Mouse (Mus musculus): ENCODE measurements at regions not wholly inside any gene's neighbourhood (a gene's known extent, or its start where the extent isn't known, plus 50 kb on each side); places are given as distances from the start of the nearest gene placed in this dataset.
"Not testable (repeated sequence)": the region's sequence is repeated elsewhere in the genome, so short reads cannot be mapped to it uniquely, and the experiment has no call there.

GRCm38 (mm10) chr13:5367058-5367797 lies 494.1 kb upstream of the Klf6 start:
- no peak for DNase-seq (ENCODE audit: low spot score)

GRCm38 (mm10) chr13:5370007-5370406 lies 491.3 kb upstream of the Klf6 start:
- DNase-seq (ENCODE audit: low spot score), result no peak

GRCm38 (mm10) chr13:5373191-5373590 lies 488.1 kb upstream of the Klf6 start:
- DNase-seq (ENCODE audit: low spot score), result no peak

- DNase-seq (ENCODE audit: low spot score), result no peak
Measured at GRCm38 (mm10) chr13:5408226-5408804, 453.0 kb upstream of the Klf6 start.

- DNase-seq (ENCODE audit: low spot score), result no peak
Measured at GRCm38 (mm10) chr13:5412052-5412451, 449.2 kb upstream of the Klf6 start.

GRCm38 (mm10) chr13:5413009-5413408 lies 448.3 kb upstream of the Klf6 start:
- DNase-seq (ENCODE audit: low spot score), result not testable (repeated sequence)

- peak; percentile 77 for DNase-seq (ENCODE audit: low spot score)
Measured at GRCm38 (mm10) chr13:5424110-5424509, 437.2 kb upstream of the Klf6 start.

- DNase-seq (ENCODE audit: low spot score), result no peak
Measured at GRCm38 (mm10) chr13:5425491-5426232, 435.6 kb upstream of the Klf6 start.

- DNase-seq (ENCODE audit: low spot score), result no peak
Measured at GRCm38 (mm10) chr13:5433652-5434051, 427.6 kb upstream of the Klf6 start.

- DNase-seq (ENCODE audit: low spot score), result no peak
Measured at GRCm38 (mm10) chr13:5435131-5435530, 426.2 kb upstream of the Klf6 start.

GRCm38 (mm10) chr13:5436191-5436590 lies 425.1 kb upstream of the Klf6 start:
- peak; percentile 81 for DNase-seq (ENCODE audit: low spot score)

GRCm38 (mm10) chr13:5440454-5440853 lies 420.8 kb upstream of the Klf6 start:
- DNase-seq (ENCODE audit: low spot score), result no peak

GRCm38 (mm10) chr13:5444759-5445478 lies 416.4 kb upstream of the Klf6 start:
- no peak for DNase-seq (ENCODE audit: low spot score)

- DNase-seq (ENCODE audit: low spot score), result no peak
Measured at GRCm38 (mm10) chr13:5448601-5449000, 412.7 kb upstream of the Klf6 start.

GRCm38 (mm10) chr13:5480779-5481178 lies 380.5 kb upstream of the Klf6 start:
- no peak for DNase-seq (ENCODE audit: low spot score)

GRCm38 (mm10) chr13:5492266-5492665 lies 369.0 kb upstream of the Klf6 start:
- no peak for DNase-seq (ENCODE audit: low spot score)

GRCm38 (mm10) chr13:5497535-5497934 lies 363.7 kb upstream of the Klf6 start:
- DNase-seq (ENCODE audit: low spot score), result peak; percentile 9

GRCm38 (mm10) chr13:5511784-5512183 lies 349.5 kb upstream of the Klf6 start:
- no peak for DNase-seq (ENCODE audit: low spot score)

GRCm38 (mm10) chr13:5515552-5515951 lies 345.7 kb upstream of the Klf6 start:
- no peak for DNase-seq (ENCODE audit: low spot score)

GRCm38 (mm10) chr13:5516088-5516487 lies 345.2 kb upstream of the Klf6 start:
- no peak for DNase-seq (ENCODE audit: low spot score)

- DNase-seq (ENCODE audit: low spot score), result no peak
Measured at GRCm38 (mm10) chr13:5519181-5519580, 342.1 kb upstream of the Klf6 start.

GRCm38 (mm10) chr13:5519600-5519999 lies 341.7 kb upstream of the Klf6 start:
- DNase-seq (ENCODE audit: low spot score), result no peak
